Mouse (Mus musculus) C2C12 (cell line): ENCODE data around the gene Arid2.

Experiments used
- CTCF ChIP-seq: IDR thresholded peaks from one replicate; pipeline ENCODE4 v1.5.1; 2011; ENCODE audit not compliant: control insufficient read depth, insufficient read depth, insufficient read length
- MAX ChIP-seq: IDR thresholded peaks from one replicate; pipeline ENCODE4 v1.6.1; 2011; ENCODE audit warnings: mild to moderate bottlenecking, control low read depth
- MYOG ChIP-seq: IDR thresholded peaks from one replicate; pipeline ENCODE4 v1.6.1; 2011; ENCODE audit not compliant: control insufficient read depth, insufficient read length; ENCODE audit errors: extremely low read depth
- USF1 ChIP-seq: IDR thresholded peaks from one replicate; pipeline ENCODE4 v1.6.1; 2011; ENCODE audit warnings: low read depth, mild to moderate bottlenecking, control low read depth, moderate library complexity

DNA sequence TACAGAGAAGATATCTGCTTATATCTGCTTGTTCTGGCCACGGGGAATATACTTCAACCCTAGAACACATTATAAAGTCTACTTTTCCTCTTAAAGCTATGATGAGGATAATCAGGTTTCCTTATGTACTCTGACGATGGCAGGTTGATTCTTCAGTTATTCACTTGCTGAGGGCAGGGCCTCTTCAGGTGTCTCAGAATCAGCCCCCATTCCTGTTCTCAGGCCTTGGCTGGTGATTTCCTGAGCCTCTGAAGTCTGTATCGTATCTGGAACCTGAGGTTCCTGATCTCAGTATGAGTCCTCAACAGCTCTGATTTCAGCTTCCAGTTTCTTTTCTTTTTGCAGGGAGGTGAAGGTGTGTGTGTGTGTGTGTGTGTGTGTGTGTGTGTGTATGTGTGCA is 22.7 kb upstream of the Arid2 start:
- TF ChIP-seq CTCF (no peak), MAX (no peak), USF1 (no peak), MYOG (no peak)
